Mouse (Mus musculus) limb, embryonic 15.5 days (tissue): ENCODE results near the gene Txndc5. TPM values are rescaled to one million over a fixed set of nuclear protein-coding genes. Genes with fewer than 3 reads are reported as not detected.

Source experiments
- ATAC-seq: fragments of 200-750 bp; cut with Nextera tagmentation; 2 replicates; pipeline ENCODE4 v1.8.0; 2017; ENCODE audit warnings: low read depth, moderate TSS enrichment; ENCODE audit not compliant: insufficient number of reproducible peaks, low FRiP score, low TSS enrichment
- H3K27ac ChIP-seq: fragments of 300-500 bp; sonication (generic); 2 replicates; pipeline ENCODE4 v1.5.1; 2015; ENCODE audit warnings: moderate library complexity, mild to moderate bottlenecking, inconsistent platforms
- H3K27me3 ChIP-seq: fragments of 300-500 bp; sonication (generic); 2 replicates; pipeline ENCODE4 v1.6.1; 2015; ENCODE audit warnings: inconsistent platforms
- H3K36me3 ChIP-seq: fragments of 300-500 bp; sonication (generic); 2 replicates; pipeline ENCODE4 v1.6.1; 2015; ENCODE audit warnings: inconsistent platforms
- H3K4me1 ChIP-seq: fragments of 300-500 bp; sonication (generic); 2 replicates; pipeline ENCODE4 v1.6.1; 2015; ENCODE audit warnings: inconsistent platforms
- H3K4me2 ChIP-seq: fragments of 300-500 bp; sonication (generic); 2 replicates; pipeline ENCODE4 v1.6.1; 2015; ENCODE audit warnings: mild to moderate bottlenecking, inconsistent platforms
- H3K4me3 ChIP-seq: fragments of 300-500 bp; sonication (generic); 2 replicates; pipeline ENCODE4 v1.5.1; 2015; ENCODE audit warnings: mild to moderate bottlenecking, inconsistent platforms
- H3K9ac ChIP-seq: fragments of 300-500 bp; sonication (generic); 2 replicates; pipeline ENCODE4 v1.6.1; 2015; ENCODE audit warnings: inconsistent platforms
- H3K9me3 ChIP-seq: fragments of 300-500 bp; sonication (generic); 2 replicates; pipeline ENCODE4 v1.6.1; 2016; ENCODE audit warnings: inconsistent platforms
- WGBS: fragments of 180-500 bp; shearing (Covaris S2); methylation state at CpG from one replicate; pipeline ENCODE4 v1.1.7; 2015; 5-methylcytosine and 5-hydroxymethylcytosine counted together
- polyA plus RNA-seq: library from polyadenylated mRNA; unstranded; fragments of >200 nt; fragmentation: Nextera tagmentation; extraction: Ambion mirVana; gene quantifications from 2 replicates; pipeline ENCODE4 v1.2.1, GENCODE M21; 2015

The Txndc5 gene
- polyA plus RNA-seq, 1 experiment from 2014 or later: 322 TPM

- WGBS: 83% methylated on average over 7 of the region's 7 CpGs
- no peak for ATAC-seq
- no peak overlapping the region for H3K27ac ChIP-seq
- H3K4me1 ChIP-seq: no peaks in the 10 kb centered on the region
- no peak overlapping the region for H3K9ac ChIP-seq
- H3K27me3 ChIP-seq: no peaks in the 10 kb centered on the region
- H3K4me3 ChIP-seq: no peak overlapping the region
- H3K4me2 ChIP-seq: no peak overlapping the region
- H3K36me3 ChIP-seq: no peaks in the 10 kb centered on the region
- no peaks in the 10 kb centered on the region for H3K9me3 ChIP-seq
Measured at GRCm38 (mm10) chr13:38539192-38539900, 10.7 kb upstream of the Txndc5 start.

DNA sequence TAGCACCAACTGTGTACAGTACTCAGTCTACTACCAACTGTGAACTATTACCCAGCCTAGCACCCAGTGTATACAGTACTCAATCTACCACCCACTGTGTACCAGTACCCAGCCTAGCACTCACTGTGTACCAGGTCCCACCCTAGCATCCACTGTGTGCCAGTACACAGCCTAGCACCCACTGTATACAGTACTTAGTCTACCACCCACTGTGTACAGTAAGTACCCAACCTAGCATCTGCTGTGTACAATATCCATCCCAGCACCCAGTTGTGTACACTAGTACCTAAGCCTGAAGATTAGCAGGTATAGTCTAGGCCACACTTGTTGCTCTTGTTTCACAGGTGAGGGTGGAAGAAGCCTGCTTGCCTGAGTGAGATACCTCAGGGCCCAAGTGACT, 8.9 kb upstream of the Txndc5 start:
- Histone ChIP-seq H3K36me3 (no peaks in the 10 kb centered on the region), H3K27ac (no peak overlapping the region), H3K4me2 (no peak overlapping the region), H3K9me3 (no peaks in the 10 kb centered on the region), H3K27me3 (peaks cover under 1% of the 10 kb centered on the region; the same call in 1 of the 2 replicates), H3K4me1 (no peaks in the 10 kb centered on the region; the same call in 1 of the 2 replicates), H3K4me3 (no peak overlapping the region), H3K9ac (no peak overlapping the region)
- ATAC-seq: no peak

GRCm38 (mm10) chr13:38534731-38535130, 6.1 kb upstream of the Txndc5 start:
- no peak overlapping the region for H3K4me3 ChIP-seq
- no peaks in the 10 kb centered on the region for H3K9me3 ChIP-seq
- H3K27ac ChIP-seq: no peak overlapping the region
- no peaks in the 10 kb centered on the region; the same call in 1 of the 2 replicates for H3K4me1 ChIP-seq
- no peaks in the 10 kb centered on the region for H3K36me3 ChIP-seq
- 78% methylated on average over 6 of the region's 6 CpGs for WGBS
- no peak overlapping the region for H3K9ac ChIP-seq
- H3K27me3 ChIP-seq: peaks cover 4% of the 10 kb centered on the region; the same call in 1 of the 2 replicates
- no peak for ATAC-seq
- no peak overlapping the region for H3K4me2 ChIP-seq

DNA sequence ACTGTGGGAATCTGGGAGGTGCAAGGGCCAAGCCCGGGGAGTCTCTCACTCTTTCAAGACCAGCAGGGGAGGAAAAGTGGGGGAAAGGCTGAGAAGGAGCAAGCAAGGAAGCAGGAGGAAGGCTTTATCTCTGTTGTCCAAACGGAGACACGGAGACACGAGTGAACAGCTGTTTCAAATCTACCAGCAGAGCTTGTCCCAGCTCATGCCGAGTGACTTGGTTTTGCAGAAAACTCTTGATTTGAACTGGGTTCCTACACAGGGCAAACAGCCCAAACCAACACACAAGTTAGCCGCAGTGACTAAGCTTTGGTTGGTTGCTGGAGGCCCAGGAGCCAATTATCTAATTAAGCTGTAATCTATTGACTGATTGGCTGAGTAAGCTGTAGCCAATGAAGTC, 5.4 kb upstream of the Txndc5 start:
- no peaks in the 10 kb centered on the region for H3K36me3 ChIP-seq
- WGBS: 36% methylated on average over 6 of the region's 6 CpGs
- no peak for ATAC-seq

GRCm38 (mm10) chr13:38533461-38533860, 4.8 kb upstream of the Txndc5 start:
- Histone ChIP-seq H3K27me3 (peaks cover 4% of the 10 kb centered on the region; the same call in 1 of the 2 replicates), H3K27ac (no peak overlapping the region), H3K4me1 (peaks cover 6% of the 10 kb centered on the region), H3K4me3 (no peak overlapping the region), H3K9ac (no peak overlapping the region), H3K4me2 (no peak overlapping the region), H3K36me3 (no peaks in the 10 kb centered on the region), H3K9me3 (no peaks in the 10 kb centered on the region)
- no peak for ATAC-seq
- WGBS: 82% methylated on average over 10 of the region's 10 CpGs

More for the DNA sequence above, 5.4 kb upstream of the Txndc5 start:
- no peak overlapping the region for H3K27ac ChIP-seq
- H3K27me3 ChIP-seq: peaks cover 4% of the 10 kb centered on the region; the same call in 1 of the 2 replicates
- H3K9me3 ChIP-seq: no peaks in the 10 kb centered on the region
- no peak overlapping the region for H3K4me3 ChIP-seq
- no peak overlapping the region for H3K9ac ChIP-seq
- H3K4me1 ChIP-seq: peaks cover under 1% of the 10 kb centered on the region
- no peak overlapping the region for H3K4me2 ChIP-seq

GRCm38 (mm10) chr13:38531498-38531897, 2.9 kb upstream of the Txndc5 start:
- Histone ChIP-seq H3K4me3 (no peak overlapping the region), H3K4me1 (peaks cover 12% of the 10 kb centered on the region), H3K27ac (no peak overlapping the region), H3K27me3 (peaks cover 4% of the 10 kb centered on the region; the same call in 1 of the 2 replicates), H3K9ac (no peak overlapping the region), H3K36me3 (no peaks in the 10 kb centered on the region), H3K9me3 (no peaks in the 10 kb centered on the region), H3K4me2 (no peak overlapping the region)
- 78% methylated on average over 4 of the region's 4 CpGs for WGBS
- no peak for ATAC-seq

GRCm38 (mm10) chr13:38529576-38529975, 952 bp upstream of the Txndc5 start:
- Histone ChIP-seq H3K4me1 (peaks cover 23% of the 10 kb centered on the region), H3K36me3 (no peaks in the 10 kb centered on the region), H3K27ac (no peak overlapping the region), H3K9ac (no peak overlapping the region), H3K4me2 (no peak overlapping the region), H3K4me3 (no peak overlapping the region), H3K9me3 (no peaks in the 10 kb centered on the region), H3K27me3 (peaks cover 4% of the 10 kb centered on the region; the same call in 1 of the 2 replicates)
- WGBS: 93% methylated on average over 6 of the region's 6 CpGs
- no peak for ATAC-seq

DNA sequence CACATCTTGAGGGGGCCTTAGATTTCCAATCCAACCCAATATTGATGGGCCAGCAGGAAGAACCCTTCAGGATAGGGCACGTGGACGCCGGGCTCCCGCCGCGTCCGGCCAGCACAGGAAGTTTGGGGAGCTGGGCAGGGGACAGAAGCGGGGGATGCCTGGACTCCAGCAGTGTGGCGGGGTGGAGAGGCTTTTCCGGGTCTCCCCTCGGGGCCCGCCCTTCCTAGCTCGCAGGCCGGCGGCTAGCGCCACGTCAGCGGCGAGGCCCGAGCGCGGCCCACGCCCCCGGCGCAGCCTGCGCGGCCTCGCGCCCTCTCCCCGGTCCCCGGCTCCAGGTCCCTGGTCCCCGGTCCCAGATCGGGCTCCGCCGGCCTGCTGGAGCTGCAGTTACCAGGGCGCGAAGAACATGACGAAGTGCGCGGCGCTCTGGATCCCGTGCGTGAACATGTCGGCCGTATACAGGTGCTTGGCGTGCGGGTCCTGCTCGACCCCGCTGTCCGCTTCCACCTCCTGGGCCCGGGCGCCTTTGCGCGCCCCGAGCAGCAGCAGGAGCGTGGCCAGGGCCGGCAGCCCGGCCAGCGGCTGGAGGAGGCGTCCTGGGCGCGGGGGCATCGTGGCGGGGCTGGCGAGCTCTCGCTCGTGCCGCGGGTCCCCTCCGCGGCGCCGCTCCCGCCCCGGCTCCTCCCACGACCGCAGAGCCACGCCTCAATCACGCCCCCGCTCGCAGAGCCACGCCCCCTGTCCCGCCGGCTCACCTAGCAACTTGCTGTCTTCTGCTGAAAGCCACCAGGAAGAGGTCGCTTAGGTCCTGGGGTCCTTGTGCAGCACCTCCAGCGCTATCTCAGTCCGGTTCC, 600 bp downstream of the Txndc5 start:
- H3K9ac ChIP-seq: peak overlapping the region; percentile 91
- no peaks in the 10 kb centered on the region for H3K9me3 ChIP-seq
- peak overlapping the region; percentile 68 for H3K4me2 ChIP-seq
- peaks cover 23% of the 10 kb centered on the region for H3K4me1 ChIP-seq
- peak overlapping the region; percentile 96 for H3K27ac ChIP-seq
- ATAC-seq: peak; percentile 82
- H3K36me3 ChIP-seq: peaks cover 14% of the 10 kb centered on the region
- H3K27me3 ChIP-seq: peaks cover 4% of the 10 kb centered on the region; the same call in 1 of the 2 replicates
- peak overlapping the region; percentile 92 for H3K4me3 ChIP-seq
- under 1% methylated on average over 82 of the region's 87 CpGs for WGBS

DNA sequence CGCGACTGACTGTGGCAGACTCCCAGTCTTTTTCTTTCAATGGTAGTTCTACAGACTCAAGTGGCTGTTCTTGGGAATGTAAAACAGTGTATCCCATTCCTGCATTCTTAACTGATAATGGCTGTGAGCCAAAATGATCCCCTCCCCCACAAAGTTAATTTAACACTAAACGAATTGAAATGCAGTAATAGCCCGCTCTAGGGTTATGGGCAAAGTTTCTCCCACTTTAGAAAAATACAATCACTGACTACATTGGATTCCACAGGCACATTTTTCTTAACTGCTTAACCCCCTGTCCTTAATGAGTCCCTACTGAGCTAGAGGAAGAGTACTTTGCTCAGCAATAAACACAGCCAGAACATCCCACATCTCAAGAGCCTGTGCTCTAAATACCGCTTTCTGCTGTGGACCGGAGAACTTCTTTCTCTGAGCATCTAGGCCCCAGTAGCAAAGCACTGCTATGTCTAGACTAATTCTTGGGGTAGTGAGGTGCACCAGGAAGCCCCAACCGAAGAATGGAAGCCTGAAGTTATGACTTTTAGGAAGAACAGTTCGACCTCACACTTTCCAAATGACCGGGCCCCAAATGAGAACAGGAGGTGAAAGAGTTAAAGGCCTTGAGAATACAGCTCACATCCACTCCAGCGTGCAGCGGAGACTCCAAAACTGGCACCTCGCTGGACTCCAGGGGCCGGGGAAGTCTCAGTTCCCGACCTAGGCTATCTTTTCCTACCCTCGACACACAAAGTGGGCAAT, 1.4 kb downstream of the Txndc5 start:
- peak overlapping the region; percentile 96 for H3K27ac ChIP-seq
- WGBS: 4% methylated on average over 15 of the region's 15 CpGs
- ATAC-seq: no peak
- H3K4me1 ChIP-seq: peaks cover 23% of the 10 kb centered on the region
- peak overlapping the region; percentile 92 for H3K4me3 ChIP-seq
- H3K27me3 ChIP-seq: peaks cover under 1% of the 10 kb centered on the region; the same call in 1 of the 2 replicates
- H3K9ac ChIP-seq: peak overlapping the region; percentile 91
- no peaks in the 10 kb centered on the region for H3K9me3 ChIP-seq
- peak overlapping the region; percentile 68 for H3K4me2 ChIP-seq
- peaks cover 22% of the 10 kb centered on the region for H3K36me3 ChIP-seq

- H3K36me3 ChIP-seq: peaks cover 33% of the 10 kb centered on the region
- 71% methylated on average over 2 of the region's 2 CpGs for whole genome bisulfite sequencing
- peaks cover 23% of the 10 kb centered on the region for H3K4me1 ChIP-seq
- H3K27me3 ChIP-seq: no peaks in the 10 kb centered on the region
- H3K9ac ChIP-seq: no peak overlapping the region
- no peak overlapping the region for H3K27ac ChIP-seq
- H3K4me3 ChIP-seq: no peak overlapping the region
- H3K9me3 ChIP-seq: no peaks in the 10 kb centered on the region
- ATAC-seq: no peak
- peak overlapping the region; percentile 68 for H3K4me2 ChIP-seq
Measured at GRCm38 (mm10) chr13:38526116-38526515, 2.5 kb downstream of the Txndc5 start.

- no peaks in the 10 kb centered on the region for H3K27me3 ChIP-seq
- no peak overlapping the region for H3K9ac ChIP-seq
- no peak overlapping the region for H3K4me3 ChIP-seq
- peaks cover 23% of the 10 kb centered on the region for H3K4me1 ChIP-seq
- H3K4me2 ChIP-seq: no peak overlapping the region
- peaks cover 41% of the 10 kb centered on the region for H3K36me3 ChIP-seq
- H3K27ac ChIP-seq: no peak overlapping the region
- no peak for ATAC-seq
- WGBS: 82% methylated on average over 3 of the region's 3 CpGs
- no peaks in the 10 kb centered on the region for H3K9me3 ChIP-seq
Measured at GRCm38 (mm10) chr13:38525261-38525660, 3.4 kb downstream of the Txndc5 start.
